Mouse (Mus musculus) T-helper 1 cell (primary cell): Measurements from ENCODE around the gene Kcnk7.

Experiments
- in situ Hi-C: fragments of 300-600 bp; cut with MboI, MseI; formaldehyde crosslinking; loops from one replicate; pipeline ENCODE4 v1.15.1; 2025; ENCODE audit warnings: high pct_unique_total_duplicates

The Kcnk7 gene

DNA sequence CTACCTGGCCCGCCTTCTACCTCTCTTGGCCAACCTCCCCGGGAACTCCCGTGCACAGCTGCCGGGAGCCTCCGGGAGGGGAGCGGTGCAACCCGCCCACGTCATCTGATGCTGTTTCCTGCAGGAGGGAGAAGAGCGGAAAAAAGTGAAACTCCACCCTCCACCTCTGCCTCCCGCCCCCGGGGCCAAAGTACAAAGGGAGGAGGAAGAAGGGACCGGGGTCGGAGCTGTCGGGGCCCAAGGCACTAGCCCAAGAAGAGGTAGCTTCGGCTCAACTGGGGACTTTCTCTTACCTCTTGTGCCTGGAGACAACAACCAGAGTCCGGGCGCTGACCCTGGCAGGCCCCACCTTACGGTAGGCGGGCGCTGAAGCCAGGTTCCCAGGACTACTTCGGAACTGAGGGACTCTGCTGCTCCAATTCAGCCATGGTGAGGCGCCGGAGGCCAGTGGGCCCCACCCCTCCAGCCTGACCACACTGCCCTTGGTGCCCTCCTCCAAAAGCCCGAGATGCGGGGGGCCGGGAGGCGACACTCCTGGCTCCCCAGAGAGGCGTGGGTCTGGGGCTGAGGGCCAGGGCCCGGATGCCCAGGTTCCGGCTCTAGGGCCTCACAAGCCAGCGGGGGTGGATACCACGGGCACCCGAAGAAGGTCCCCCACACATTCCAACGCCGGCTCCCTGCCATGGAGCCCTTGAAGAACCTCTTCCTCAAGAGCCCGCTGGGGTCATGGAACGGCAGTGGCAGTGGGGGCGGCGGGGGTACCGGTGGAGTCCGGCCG, 14.4 kb upstream of the Kcnk7 start:
- in situ Hi-C loops: loop anchor here (10.0 kb wide), 1 partner anchor 1235 kb away; the partner anchor contains the start of genes Catsperz and Esrra

DNA sequence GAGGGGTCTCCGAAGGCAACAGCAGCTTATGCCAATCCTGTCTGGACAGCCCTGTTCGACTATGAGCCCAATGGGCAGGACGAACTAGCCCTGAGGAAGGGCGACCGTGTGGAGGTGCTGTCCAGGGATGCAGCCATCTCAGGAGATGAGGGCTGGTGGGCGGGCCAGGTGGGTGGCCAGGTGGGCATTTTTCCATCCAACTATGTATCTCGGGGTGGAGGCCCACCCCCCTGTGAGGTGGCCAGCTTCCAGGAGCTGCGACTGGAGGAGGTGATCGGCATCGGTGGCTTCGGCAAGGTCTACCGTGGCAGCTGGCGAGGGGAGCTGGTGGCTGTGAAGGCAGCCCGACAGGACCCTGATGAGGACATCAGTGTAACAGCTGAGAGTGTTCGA, 13.8 kb upstream of the Kcnk7 start:
- in situ Hi-C loops: loop anchor here (10.0 kb wide), 1 partner anchor 1234 kb away; the partner anchor contains the start of genes Catsperz and Esrra

DNA sequence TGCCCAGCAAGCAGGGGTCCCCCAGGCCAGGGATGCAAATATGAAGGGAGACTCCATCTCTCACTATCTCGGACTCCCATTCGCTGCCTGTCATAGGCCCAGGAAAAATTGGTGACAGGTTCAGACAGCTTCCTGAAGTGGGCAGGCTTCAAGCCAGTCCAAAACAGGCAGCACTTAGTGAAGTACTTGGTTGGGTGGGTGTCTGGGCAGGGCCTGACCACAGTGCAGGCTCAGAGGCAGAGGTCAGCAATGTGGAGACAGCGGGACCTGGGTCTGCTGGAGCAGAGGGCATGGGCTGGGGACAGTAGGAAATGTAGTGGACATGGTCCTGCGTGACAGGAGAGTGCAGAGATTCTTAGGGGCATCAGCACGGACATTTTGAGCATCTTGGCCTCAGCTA, 12.6 kb upstream of the Kcnk7 start:
- in situ Hi-C loops: loop anchor here (10.0 kb wide), 1 partner anchor 1233 kb away; the partner anchor contains the start of genes Catsperz and Esrra

DNA sequence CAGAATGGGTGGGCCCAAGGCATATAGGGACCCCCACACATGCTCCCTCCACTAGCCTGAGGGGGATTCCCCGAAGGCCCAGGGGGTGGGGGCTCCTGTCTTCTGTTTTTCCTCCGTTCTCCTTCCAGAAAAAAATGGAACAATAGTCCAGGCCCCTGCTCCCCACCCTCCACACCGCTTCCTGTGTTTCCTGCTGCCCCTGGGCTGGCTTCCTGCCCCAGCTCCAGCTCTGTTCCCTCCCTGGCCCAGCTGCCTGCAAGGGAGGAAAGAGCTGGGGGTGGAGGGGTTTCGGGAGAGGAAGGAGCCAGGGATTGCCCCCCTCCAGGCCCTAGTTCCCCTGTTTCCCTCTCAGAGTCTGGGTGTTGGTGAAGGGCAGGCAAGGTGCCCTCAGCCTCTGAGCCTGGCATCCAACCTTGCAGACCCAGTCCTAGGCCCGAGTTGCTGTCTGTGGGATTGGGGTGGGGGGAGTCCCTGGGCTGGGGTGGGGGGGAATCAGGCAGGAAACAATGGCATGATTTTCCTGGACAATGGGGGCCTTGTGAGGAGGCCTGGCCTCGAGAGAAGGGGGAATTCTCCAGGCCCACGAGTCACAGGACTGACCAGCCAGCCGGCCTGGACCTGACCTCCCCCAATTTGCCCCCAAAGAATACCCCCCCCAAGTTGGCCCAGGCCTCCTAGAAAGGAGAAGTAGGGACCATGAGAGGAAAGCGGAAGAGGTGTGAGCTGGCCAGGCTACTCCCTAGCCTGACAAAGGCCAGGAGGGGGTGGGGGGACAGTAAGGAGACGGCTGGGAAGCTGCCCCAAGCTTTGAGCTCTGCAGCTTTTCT, 11.9 kb upstream of the Kcnk7 start:
- in situ Hi-C loops: loop anchor here (10.0 kb wide), 1 partner anchor 1233 kb away; the partner anchor contains the start of genes Catsperz and Esrra

DNA sequence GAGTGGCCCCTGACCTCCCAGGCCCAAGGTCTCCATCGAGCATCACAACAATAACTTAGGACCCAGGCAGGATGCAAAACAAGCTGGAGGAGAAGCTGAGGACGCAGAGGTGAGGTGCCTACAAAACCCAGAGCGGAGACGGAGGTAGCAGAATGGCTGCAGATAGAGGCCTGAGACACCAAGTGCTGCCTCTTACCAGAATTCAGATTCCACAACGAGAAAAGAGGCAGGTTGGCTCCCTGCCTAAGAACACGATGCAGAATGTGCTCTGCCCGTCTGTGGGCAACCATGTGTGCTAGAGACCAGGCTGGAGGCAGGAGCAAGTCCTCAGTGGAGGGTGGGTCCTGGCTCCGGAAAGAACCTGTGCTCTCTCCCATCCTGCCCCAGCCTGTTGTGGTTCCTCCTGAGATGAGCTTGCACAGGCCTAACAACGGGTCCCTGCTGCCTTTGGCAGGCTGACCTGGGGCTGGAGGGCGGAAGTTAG, 11.2 kb upstream of the Kcnk7 start:
- in situ Hi-C loops: loop anchor here (10.0 kb wide), 1 partner anchor 1232 kb away; the partner anchor contains the start of genes Catsperz and Esrra

DNA sequence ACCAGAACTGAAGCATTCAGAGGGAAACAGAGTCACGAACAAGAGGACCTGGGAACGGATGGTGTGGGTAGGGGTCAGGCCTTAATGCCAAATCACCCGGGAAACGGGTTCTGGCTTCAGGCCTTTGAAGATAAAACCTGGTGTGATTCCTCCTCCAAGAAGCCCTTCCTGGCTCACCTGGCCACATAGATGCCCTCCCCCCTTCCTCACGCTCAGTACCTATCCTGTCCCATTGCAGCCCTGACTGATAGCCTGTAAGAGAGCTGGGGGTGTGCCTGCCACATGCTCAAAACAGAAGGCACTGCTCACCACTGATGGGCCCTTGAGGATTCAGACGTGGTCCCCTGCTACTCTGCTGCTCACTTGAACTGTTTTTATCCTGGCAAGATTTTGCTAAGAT, 10.4 kb upstream of the Kcnk7 start:
- in situ Hi-C loops: loop anchor here (10.0 kb wide), 1 partner anchor 1231 kb away; the partner anchor contains the start of genes Catsperz and Esrra

DNA sequence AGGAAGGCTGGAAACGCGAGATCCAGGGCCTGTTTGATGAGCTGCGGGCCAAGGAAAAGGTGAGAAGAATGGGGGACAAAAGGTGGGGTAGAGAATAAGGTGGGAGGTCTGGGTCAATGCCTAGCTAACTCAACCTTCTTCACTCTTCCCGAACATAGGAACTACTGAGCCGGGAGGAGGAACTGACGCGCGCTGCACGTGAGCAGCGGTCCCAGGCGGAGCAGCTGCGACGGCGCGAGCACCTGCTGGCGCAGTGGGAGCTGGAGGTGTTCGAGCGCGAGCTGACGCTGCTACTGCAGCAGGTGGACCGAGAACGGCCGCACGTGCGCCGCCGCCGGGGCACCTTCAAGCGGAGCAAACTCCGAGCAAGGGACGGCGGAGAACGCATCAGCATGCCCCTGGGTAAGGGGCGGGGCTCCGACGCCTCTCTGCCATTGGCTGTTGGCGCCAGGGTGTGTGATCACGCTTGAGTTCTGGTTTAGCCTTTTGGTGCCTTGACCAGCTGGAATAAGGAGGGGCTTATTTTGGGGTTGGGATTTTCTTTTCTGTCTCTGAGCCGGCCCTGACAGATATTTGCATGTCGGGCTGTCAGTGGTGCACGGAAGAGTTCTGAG, 8.2 kb upstream of the Kcnk7 start:
- in situ Hi-C loops: loop anchor here (10.0 kb wide), 1 partner anchor 1229 kb away; the partner anchor contains the start of genes Catsperz and Esrra

DNA sequence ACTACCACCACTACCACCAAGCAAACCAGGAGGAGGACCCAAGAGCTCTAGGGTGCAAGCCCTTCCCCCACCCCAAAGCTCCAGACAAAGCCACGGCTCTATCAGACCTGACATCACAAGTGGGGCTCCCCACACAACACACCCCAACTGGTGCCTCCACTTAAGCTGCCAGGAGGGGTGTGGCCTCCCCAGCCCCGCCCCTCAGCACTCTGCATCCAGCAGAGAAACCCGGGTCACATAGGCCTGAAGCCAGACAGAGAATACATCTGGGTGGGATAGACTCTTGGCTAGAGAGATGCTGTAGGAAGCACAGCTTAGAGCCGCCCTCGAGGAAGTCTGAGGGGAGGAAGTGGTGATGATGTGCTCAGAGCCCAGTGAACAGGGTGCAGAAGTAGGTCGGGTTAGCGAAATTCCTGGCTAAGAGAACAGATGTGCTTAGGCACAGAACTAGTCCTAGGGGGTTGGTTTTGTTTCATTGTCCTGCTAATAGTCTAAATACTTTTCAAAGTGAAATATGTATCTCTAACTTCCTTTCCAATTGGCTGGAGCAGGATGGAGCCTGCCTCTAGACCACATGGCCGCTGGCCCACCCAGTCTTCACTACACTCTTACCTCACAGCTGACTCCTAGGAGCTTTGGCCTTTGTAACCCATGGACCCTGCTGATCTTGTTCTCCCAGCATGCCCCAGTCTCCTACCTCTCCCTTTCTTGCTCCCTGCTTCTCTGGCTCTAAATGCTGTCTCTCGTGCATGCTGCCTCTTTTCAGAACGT, 819 bp downstream of the Kcnk7 start:
- in situ Hi-C loops: no loop called here

DNA sequence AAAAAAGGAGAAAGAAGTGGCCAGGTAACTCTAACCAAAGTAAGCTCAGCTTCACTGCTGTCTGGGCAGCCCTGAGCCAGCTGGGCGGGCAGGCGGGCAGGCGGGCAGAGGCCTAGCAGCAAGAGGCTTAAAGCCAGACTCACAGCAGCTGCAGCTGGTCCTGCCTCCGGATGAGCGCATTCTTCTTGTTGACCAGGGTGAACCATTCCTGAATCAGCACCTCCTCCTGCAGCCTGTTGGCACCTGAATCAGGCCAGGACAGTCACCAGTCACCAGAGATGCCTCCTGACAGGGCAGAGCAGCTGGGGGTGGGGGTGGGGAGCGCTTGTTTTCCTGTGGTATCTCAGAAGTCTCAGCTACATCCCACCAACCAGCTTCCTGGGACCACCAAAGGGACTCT, 5.9 kb downstream of the Kcnk7 start:
- in situ Hi-C loops: no loop called here

DNA sequence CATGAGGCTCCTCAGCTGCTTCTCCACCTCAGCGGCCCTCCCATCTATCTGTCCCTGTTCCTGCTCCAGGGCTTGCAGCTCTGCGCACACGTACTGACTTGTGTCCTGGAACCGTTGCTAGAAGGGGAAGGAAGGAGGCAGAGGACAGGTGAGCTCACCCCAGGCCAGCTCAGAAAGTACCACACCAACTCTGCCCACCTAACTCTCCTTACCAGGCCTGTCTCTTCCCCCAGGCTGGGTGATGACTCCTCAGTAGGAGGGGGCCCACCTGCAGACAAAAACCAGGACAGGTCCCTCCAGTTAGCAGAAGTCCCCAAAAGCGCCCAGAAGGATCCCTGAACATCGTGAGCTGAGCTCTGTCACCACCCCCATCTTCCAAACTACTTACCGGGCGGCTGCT, 6.4 kb downstream of the Kcnk7 start:
- in situ Hi-C loops: no loop called here

DNA sequence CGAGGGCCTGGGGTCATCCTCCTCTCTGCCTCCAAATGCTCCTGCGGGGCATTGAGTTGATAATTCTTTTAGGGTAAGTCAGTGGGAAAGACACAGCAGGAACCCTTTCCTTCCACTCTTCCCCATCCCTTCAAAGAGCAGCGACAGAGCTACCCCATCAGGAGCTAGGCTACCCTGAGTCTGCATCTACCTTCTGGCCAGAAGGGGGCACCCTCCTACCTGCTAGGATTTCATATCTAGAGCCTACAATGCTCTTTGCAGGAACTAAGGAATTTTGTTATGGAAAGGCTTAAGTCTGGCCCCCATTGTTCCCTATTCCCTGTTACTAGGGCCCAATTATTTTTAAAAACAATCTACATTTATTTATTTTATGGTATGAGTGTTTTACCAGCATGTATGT, 7.1 kb downstream of the Kcnk7 start:
- in situ Hi-C loops: no loop called here

DNA sequence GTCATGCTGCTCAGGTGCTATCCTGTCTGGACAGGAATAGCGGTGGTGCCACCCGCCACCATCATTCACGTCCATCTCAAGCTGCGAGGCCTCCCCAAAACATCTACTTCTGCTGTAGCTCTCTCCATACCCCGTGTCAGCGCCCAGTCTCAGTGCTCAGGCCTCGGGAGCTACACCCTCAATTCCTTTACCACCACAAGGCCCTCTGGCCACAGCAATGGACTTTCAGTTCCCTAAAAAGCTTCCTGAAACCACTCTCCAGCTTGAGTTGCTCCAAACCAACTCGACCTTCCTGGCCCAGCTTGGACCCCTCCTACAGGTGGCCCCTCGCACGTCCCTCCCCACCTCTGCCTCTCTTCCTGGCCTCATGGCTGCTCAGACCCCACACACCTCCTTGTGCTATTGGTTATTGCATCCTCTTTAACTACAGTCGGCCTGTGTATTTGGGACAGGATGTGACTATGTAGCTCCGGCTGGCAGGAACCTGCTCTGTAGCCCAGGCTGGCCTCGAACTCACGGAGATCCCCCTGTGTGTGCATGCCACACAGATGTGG, 7.8 kb downstream of the Kcnk7 start:
- in situ Hi-C loops: no loop called here

DNA sequence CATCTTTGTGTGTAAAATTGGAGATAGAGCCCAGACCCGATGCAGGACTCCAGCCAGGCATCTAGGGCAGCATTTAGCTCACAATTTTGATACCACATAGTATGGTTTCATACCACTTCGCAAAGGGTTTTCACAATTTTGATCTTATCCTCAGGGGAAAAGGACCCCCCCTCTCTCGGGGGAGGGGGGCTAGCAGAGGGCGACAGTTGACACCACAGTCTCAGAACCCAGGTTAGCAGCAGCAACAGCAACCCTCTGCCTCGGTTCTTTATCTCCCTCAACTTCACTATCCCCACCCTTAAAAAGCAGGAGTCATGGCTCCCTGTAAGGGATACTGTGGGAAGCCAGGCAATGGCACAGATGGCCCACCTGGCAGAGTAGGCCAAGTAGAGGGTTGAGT, 9.1 kb downstream of the Kcnk7 start:
- in situ Hi-C loops: no loop called here

DNA sequence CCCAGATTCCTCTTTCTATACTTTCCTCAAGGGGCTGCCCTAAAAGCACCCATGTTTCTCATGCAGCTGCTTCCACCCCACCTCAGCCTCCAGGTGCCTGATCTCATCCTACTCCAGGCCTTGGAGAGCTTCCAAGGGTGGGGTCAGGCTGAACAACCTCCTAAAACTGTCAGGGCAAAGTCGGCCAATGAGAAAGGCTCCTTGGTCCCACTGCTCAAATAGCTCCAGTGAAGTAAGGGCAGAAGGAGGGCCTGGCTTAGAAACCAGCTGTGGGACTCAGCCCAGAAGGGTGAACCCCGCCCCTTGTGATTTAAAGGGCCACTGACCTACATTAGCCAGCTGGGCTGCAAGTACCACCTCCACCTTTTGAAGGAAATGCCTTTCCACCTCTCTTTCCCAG, 9.6 kb downstream of the Kcnk7 start:
- in situ Hi-C loops: no loop called here

DNA sequence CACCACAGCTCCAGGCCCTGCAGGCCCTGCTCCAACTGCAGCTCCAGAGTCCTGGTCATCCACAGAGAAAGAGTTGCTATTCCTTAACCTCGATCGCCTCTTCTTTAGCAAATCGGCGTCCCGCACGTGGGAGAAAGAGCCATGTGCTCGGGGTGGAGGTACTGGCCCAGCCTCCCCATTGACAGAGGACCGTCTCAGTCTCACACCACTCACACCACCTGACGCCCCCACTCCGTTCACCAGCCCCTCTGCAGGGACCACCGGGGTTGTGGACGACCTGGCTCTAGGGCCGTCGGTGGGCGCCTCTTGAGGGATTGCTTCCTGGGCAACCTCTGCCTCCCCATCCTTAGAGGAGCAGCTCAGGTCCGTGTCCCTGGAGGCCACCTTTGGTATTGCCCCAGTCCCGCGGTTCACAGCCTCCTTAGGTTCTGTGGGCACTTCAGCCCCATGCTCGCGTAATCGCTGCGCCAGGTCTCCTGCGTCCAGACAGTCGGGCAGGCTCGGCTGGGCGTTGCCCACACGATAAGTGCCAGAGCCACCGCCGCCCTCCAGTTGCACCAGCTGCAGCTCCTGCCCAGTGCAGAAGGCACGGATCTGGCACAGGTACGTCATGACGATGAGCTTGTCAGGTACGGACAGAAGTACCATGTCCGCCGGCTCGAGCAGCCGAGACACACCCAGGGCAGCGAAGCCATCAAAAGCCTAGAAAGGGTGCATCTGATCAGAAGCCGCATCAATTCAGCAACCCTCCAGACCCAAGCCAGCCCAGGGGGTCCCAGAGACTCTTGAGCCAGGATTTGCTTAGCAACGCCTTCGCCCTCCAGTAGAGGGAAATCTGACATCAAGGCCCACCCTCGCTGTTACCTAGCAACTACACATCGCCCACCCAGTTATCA, 11.9 kb downstream of the Kcnk7 start:
- in situ Hi-C loops: no loop called here

DNA sequence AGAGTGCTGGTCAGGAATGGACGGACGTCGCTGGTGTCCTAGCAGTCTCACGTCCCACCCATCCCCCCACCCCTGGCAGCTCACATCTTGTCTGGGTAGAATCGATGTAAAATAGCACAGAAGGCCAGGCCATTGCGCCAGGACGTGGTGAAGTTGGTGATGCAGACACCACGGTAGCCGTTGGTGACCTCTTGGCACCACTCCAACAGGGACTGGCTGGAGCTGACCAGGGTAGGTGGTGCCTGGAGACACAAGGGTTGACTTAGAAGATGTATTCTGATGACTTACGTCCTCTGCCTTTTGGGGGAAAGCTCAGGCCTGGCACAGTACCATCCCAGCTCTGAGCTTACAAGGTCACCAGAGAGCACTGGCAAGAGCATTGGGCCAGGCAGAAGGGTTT, 12.8 kb downstream of the Kcnk7 start:
- in situ Hi-C loops: no loop called here

DNA sequence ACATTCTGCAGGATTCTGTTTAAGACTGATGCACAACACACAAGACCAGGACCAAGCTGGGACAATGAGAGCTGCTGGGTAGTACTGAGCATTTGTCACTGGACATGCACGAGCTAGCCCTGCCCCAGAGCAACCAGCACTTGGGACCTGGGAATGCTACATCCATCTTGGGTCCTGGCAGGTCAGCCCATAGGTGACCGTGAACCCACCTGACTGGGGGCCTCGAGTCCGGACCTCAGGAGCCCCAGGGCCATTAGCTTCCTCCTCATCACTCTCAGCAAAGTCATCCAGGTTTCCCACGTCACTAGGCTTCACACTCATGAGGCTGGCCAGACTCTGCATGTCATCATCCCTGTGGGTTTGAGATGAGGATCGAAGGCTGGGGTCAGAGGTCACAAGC, 17.1 kb downstream of the Kcnk7 start:
- in situ Hi-C loops: no loop called here

DNA sequence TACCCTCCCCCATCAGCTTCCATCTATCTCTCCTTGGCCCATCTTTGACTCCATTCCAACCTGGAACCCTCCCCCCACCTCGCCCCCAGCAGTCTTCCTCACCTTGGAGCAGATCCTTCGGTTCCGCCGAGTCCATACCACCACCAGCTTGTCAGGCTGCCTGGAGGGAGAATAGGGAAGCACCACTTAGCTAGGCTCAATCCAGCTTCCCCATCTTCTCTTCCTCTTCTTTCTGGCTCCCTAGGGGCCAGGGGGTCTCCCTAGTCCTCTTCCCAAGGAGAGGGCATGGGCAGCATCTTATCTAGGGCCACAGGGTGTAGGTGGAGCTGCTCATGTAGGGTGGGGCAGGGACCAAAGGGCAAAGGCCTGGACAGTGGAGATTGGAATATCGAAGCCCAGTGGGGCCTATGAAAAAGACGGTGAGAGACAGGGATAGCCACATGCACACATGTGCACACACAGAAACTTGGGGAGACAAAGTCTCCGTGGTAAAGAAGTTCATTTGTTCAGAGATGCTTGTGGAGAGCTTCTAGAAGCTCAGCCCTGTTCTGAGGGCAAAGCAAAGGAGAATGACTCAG, 18.8 kb downstream of the Kcnk7 start:
- in situ Hi-C loops: no loop called here

DNA sequence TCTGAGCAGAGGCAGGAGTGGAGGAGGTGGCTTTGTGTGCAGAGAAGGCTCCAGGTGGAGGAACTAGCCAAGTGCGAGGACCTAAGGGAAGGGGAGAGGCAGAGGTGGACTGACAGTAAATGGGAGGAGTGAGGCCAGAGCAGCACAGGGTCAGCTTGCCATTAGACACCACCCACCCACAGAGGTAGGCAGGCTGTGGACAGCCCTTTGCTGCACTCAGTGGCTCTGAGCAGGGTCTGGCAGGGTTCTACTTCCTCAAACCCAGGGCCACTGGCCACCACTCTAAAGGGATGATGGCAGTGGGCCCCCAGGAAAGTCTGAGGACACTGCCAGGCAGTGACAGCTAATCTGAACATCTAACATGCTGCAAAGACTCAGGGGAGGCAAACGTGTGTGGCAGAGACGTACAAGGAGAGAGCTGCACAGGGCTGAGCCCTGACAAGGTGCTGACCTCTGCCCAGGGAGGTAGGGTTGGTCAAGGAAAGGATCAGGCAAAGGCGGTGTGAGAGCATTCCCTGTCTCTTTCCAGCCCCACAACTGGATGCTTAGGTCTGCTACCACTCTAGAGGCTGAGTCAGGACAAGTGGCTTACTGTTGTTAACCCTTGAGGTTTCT, 19.9 kb downstream of the Kcnk7 start:
- in situ Hi-C loops: no loop called here
